Mouse (Mus musculus) kidney, embryonic 14.5 days (tissue): Measurements from ENCODE around the gene C1qtnf6. TPM values are rescaled to one million over a fixed set of nuclear protein-coding genes. Genes with fewer than 3 reads are reported as not detected.

Source experiments
- ATAC-seq: fragments of 200-750 bp; cut with Nextera tagmentation; 2 replicates; pipeline ENCODE4 v1.8.0; 2017; ENCODE audit warnings: moderate number of reproducible peaks, mild to moderate bottlenecking, moderate TSS enrichment, moderate library complexity; ENCODE audit not compliant: low FRiP score, low TSS enrichment
- H3K27ac ChIP-seq: fragments of 300-500 bp; sonication (generic); 2 replicates; pipeline ENCODE4 v1.5.1; 2014; ENCODE audit warnings: low read depth, mild to moderate bottlenecking, low read length, moderate library complexity, mixed read lengths
- H3K27me3 ChIP-seq: fragments of 300-500 bp; sonication (generic); 2 replicates; pipeline ENCODE4 v1.6.1; 2014; ENCODE audit warnings: mild to moderate bottlenecking, low read length; ENCODE audit not compliant: control insufficient read depth, insufficient read depth
- H3K36me3 ChIP-seq: fragments of 300-500 bp; sonication (generic); 2 replicates; pipeline ENCODE4 v1.6.1; 2014; ENCODE audit warnings: low read length, mixed read lengths; ENCODE audit not compliant: control insufficient read depth, insufficient read depth
- H3K4me1 ChIP-seq: fragments of 300-500 bp; sonication (generic); 2 replicates; pipeline ENCODE4 v1.6.1; 2014; ENCODE audit warnings: low read length, mixed read lengths; ENCODE audit not compliant: control insufficient read depth, insufficient read depth
- H3K4me2 ChIP-seq: fragments of 300-500 bp; sonication (generic); replicated peaks from 2 replicates; pipeline ENCODE4 v1.6.1; 2014; ENCODE audit warnings: low read depth, mild to moderate bottlenecking, low read length
- H3K4me3 ChIP-seq: fragments of 300-500 bp; sonication (generic); 2 replicates; pipeline ENCODE4 v1.5.1; 2014; ENCODE audit warnings: mild to moderate bottlenecking, low read length
- H3K9ac ChIP-seq: fragments of 300-500 bp; sonication (generic); 2 replicates; pipeline ENCODE4 v1.6.1; 2014; ENCODE audit warnings: low read depth, mild to moderate bottlenecking, low read length, moderate library complexity
- H3K9me3 ChIP-seq: fragments of 300-500 bp; sonication (generic); 2 replicates; pipeline ENCODE4 v1.6.1; 2016; ENCODE audit warnings: low read length; ENCODE audit not compliant: control insufficient read depth
- WGBS: fragments of 180-500 bp; shearing (Covaris S2); extraction: QIAGEN DNeasy Blood & Tissue Kit; methylation state at CpG from one replicate; pipeline ENCODE4 v1.1.7; 2014; 5-methylcytosine and 5-hydroxymethylcytosine counted together
- polyA plus RNA-seq: library from polyadenylated mRNA; unstranded; fragments of >200 nt; fragmentation: Nextera tagmentation; extraction: Ambion mirVana; gene quantifications from 2 replicates; pipeline ENCODE4 v1.2.1, GENCODE M21; 2014

C1qtnf6 gene
- 26.0 and 31.9 TPM in 2 replicates for polyA plus RNA-seq

- Histone ChIP-seq H3K9ac (peak within 1 kb of the TSS; percentile 70), H3K4me2 (peak within 1 kb of the TSS; percentile 57), H3K4me1 (peaks cover 25% of the 10 kb centered on the region), H3K4me3 (peak within 1 kb of the TSS; percentile 34; the same call in 1 of the 2 replicates), H3K36me3 (no peaks in the 10 kb centered on the region), H3K27me3 (no peaks in the 10 kb centered on the region), H3K9me3 (no peaks in the 10 kb centered on the region), H3K27ac (peak within 1 kb of the TSS; percentile 75)
- no peak for ATAC-seq
- 67% methylated on average over 17 of the region's 17 CpGs for WGBS
Measured at GRCm38 (mm10) chr15:78530671-78531450, at the start of gene C1qtnf6. TSS of gene C1qtnf6 (minus strand) at chr15:78531416.

- no peak overlapping the region for H3K4me2 ChIP-seq
- peaks cover 14% of the 10 kb centered on the region for H3K4me1 ChIP-seq
- no peaks in the 10 kb centered on the region for H3K27me3 ChIP-seq
- no peak overlapping the region for H3K9ac ChIP-seq
- H3K27ac ChIP-seq, result no peak overlapping the region
- no peaks in the 10 kb centered on the region for H3K36me3 ChIP-seq
- H3K4me3 ChIP-seq, result no peak overlapping the region
- no peaks in the 10 kb centered on the region for H3K9me3 ChIP-seq
- no peak for ATAC-seq
- WGBS, result 69% methylated on average over 4 of the region's 4 CpGs
Measured at GRCm38 (mm10) chr15:78576284-78576810, 45.1 kb upstream of the C1qtnf6 start.

GRCm38 (mm10) chr15:78572658-78573397 is 41.6 kb upstream of the C1qtnf6 start, which contains the start of gene Rac2:
TSS of gene Rac2 (minus strand) at chr15:78572783.
- Histone ChIP-seq H3K27ac (no peak within 1 kb of the TSS), H3K9ac (no peak within 1 kb of the TSS), H3K36me3 (no peaks in the 10 kb centered on the region), H3K4me2 (no peak within 1 kb of the TSS), H3K4me1 (no peaks in the 10 kb centered on the region), H3K27me3 (no peaks in the 10 kb centered on the region), H3K4me3 (no peak within 1 kb of the TSS), H3K9me3 (no peaks in the 10 kb centered on the region)
- 87% methylated on average over 8 of the region's 8 CpGs for WGBS
- no peak for ATAC-seq

GRCm38 (mm10) chr15:78572270-78572600 is 41.0 kb upstream of the C1qtnf6 start:
- H3K4me3 ChIP-seq, result no peak overlapping the region
- no peaks in the 10 kb centered on the region for H3K9me3 ChIP-seq
- H3K36me3 ChIP-seq, result no peaks in the 10 kb centered on the region
- no peak overlapping the region for H3K27ac ChIP-seq
- H3K4me2 ChIP-seq, result no peak overlapping the region
- no peaks in the 10 kb centered on the region for H3K4me1 ChIP-seq
- H3K9ac ChIP-seq, result no peak overlapping the region
- H3K27me3 ChIP-seq, result no peaks in the 10 kb centered on the region
- no peak for ATAC-seq
- WGBS, result 94% methylated on average over 5 of the region's 5 CpGs

- ATAC-seq, result no peak
- H3K4me3 ChIP-seq, result no peak overlapping the region
- H3K9ac ChIP-seq, result no peak overlapping the region
- no peaks in the 10 kb centered on the region for H3K36me3 ChIP-seq
- no peak overlapping the region for H3K4me2 ChIP-seq
- 51% methylated on average over 16 of the region's 16 CpGs for WGBS
- H3K27me3 ChIP-seq, result no peaks in the 10 kb centered on the region
- no peaks in the 10 kb centered on the region for H3K4me1 ChIP-seq
- H3K9me3 ChIP-seq, result no peaks in the 10 kb centered on the region
- H3K27ac ChIP-seq, result no peak overlapping the region
Measured at GRCm38 (mm10) chr15:78571554-78572269, 40.5 kb upstream of the C1qtnf6 start.

- WGBS, result 96% methylated on average over 5 of the region's 5 CpGs
Measured at GRCm38 (mm10) chr15:78570170-78570569, 39.0 kb upstream of the C1qtnf6 start.

GRCm38 (mm10) chr15:78567608-78568120 is 36.4 kb upstream of the C1qtnf6 start:
- no peak overlapping the region for H3K27ac ChIP-seq
- no peak for ATAC-seq
- 74% methylated on average over 9 of the region's 9 CpGs for WGBS
- no peaks in the 10 kb centered on the region for H3K9me3 ChIP-seq
- H3K4me2 ChIP-seq, result no peak overlapping the region
- H3K4me3 ChIP-seq, result no peak overlapping the region
- H3K4me1 ChIP-seq, result no peaks in the 10 kb centered on the region
- H3K27me3 ChIP-seq, result no peaks in the 10 kb centered on the region
- H3K9ac ChIP-seq, result no peak overlapping the region
- H3K36me3 ChIP-seq, result no peaks in the 10 kb centered on the region

More at GRCm38 (mm10) chr15:78570170-78570569, 39.0 kb upstream of the C1qtnf6 start:
- no peak overlapping the region for H3K27ac ChIP-seq
- no peaks in the 10 kb centered on the region for H3K36me3 ChIP-seq
- no peaks in the 10 kb centered on the region for H3K9me3 ChIP-seq
- no peaks in the 10 kb centered on the region for H3K4me1 ChIP-seq
- H3K9ac ChIP-seq, result no peak overlapping the region
- ATAC-seq, result no peak
- H3K4me3 ChIP-seq, result no peak overlapping the region
- no peaks in the 10 kb centered on the region for H3K27me3 ChIP-seq
- no peak overlapping the region for H3K4me2 ChIP-seq

GRCm38 (mm10) chr15:78564764-78565435 is 33.7 kb upstream of the C1qtnf6 start:
- no peaks in the 10 kb centered on the region for H3K4me1 ChIP-seq
- H3K4me3 ChIP-seq, result no peak overlapping the region
- no peaks in the 10 kb centered on the region for H3K36me3 ChIP-seq
- no peak overlapping the region for H3K27ac ChIP-seq
- 71% methylated on average over 11 of the region's 11 CpGs for WGBS
- H3K9me3 ChIP-seq, result no peaks in the 10 kb centered on the region
- no peak overlapping the region for H3K9ac ChIP-seq
- ATAC-seq, result no peak
- H3K4me2 ChIP-seq, result no peak overlapping the region
- no peaks in the 10 kb centered on the region for H3K27me3 ChIP-seq
